Mouse (Mus musculus) cerebellum, adult 2 months (tissue): ENCODE data around the gene Plcb1. TPM values are rescaled to one million over a fixed set of nuclear protein-coding genes. Genes with fewer than 3 reads are reported as not detected.
A peak's percentile ranks its signal among the peaks of the same experiment; 100 is the strongest.

ENCODE experiments used
- DNase-seq, 2 experiments: peaks; one replicate each; pipeline ENCODE4 v3.0.0; 2021
- H3K27ac ChIP-seq: fragments of 200-500 bp; 2 replicates; pipeline ENCODE4 v1.5.1; 2012; ENCODE audit warnings: low read length, control low read depth, inconsistent platforms; ENCODE audit not compliant: insufficient read depth
- H3K27me3 ChIP-seq: fragments of 200-500 bp; 2 replicates; pipeline ENCODE4 v1.6.1; 2012; ENCODE audit warnings: inconsistent platforms, mild to moderate bottlenecking, low read length, moderate library complexity; ENCODE audit not compliant: control insufficient read depth, insufficient read depth
- H3K4me1 ChIP-seq: fragments of 200-500 bp; 2 replicates; pipeline ENCODE4 v1.6.1; 2011; ENCODE audit warnings: low read length; ENCODE audit not compliant: control insufficient read depth, insufficient read depth
- H3K4me3 ChIP-seq: fragments of 200-500 bp; replicated peaks from 2 replicates; pipeline ENCODE3; 2011; ENCODE audit warnings: mild to moderate bottlenecking, low read depth, low read length, control low read depth; ENCODE audit not compliant: insufficient read depth
- CTCF ChIP-seq: fragments of 200-500 bp; IDR thresholded peaks from 2 replicates; pipeline ENCODE4 v1.5.1; 2011; ENCODE audit warnings: low read depth, mild to moderate bottlenecking, control low read depth, low read length, moderate library complexity, borderline replicate concordance; ENCODE audit not compliant: insufficient read depth
- POLR2A ChIP-seq: fragments of 200-500 bp; IDR thresholded peaks from 2 replicates; pipeline ENCODE4 v1.6.1; 2011; ENCODE audit warnings: low read length, control low read depth, borderline replicate concordance; ENCODE audit not compliant: insufficient read depth
- WGBS: fragments of 180-500 bp; shearing (Covaris S2); methylation state at CpG from one replicate; pipeline ENCODE4 v1.1.7; 2018; 5-methylcytosine and 5-hydroxymethylcytosine counted together
- polyA plus RNA-seq: library from polyadenylated mRNA; depleted of rRNA; stranded (reverse); fragments of >200 nt; gene quantifications from 2 replicates; pipeline ENCODE4 v1.2.3, GENCODE M21; 2012

Plcb1 gene
- polyA plus RNA-seq, 1 experiment, result 18.5 TPM

DNA sequence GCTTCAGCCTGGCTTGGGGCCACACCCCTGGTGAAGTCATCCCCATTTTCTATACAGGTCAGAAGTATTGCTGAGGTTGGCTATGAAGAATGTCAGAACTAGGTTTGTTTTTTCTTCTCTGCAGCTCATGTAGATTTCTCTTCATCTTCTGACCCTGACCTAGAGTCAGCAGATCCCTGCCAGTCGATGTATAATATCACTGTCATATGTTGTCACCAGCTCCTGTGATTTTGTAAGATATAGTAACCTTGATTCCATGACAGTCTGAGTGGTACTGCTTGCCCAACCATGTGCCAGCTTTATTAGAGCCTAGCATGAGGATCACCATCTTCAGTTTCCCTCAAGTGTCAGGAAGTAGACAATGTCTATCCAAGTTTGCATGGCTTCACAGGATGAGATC, 233.7 kb downstream of the Plcb1 start:
- no peak overlapping the region for H3K4me3 ChIP-seq
- H3K4me1 ChIP-seq, result no peaks in the 10 kb centered on the region
- TF ChIP-seq POLR2A (no peak), CTCF (no peak)
- H3K27me3 ChIP-seq, result no peaks in the 10 kb centered on the region
- WGBS, result 91% methylated on average over 1 of the region's 1 CpGs
- H3K27ac ChIP-seq, result no peak overlapping the region
- DNase-seq, result no peak

DNA sequence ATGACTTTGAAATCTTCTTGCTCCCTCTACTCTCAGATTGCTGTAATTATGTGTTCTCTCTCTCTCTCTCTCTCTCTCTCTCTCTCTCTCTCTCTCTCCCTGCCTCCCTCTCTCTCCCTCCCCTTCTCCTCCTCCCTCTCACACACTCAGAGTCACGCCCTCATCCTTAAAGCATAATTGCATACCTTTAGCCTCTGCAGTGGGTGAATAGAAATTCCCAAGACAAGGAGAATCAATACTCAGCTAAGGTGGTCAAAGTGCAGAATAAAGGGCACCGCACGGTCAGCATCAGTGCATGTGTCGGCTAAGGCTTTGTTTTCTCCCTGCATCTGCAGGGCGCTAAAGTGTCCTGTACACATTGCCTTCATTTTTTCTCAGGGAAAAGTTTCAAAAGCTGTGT, 243.4 kb downstream of the Plcb1 start:
- WGBS, result 75% methylated on average over 5 of the region's 5 CpGs
- no peak for TF ChIP-seq POLR2A
- TF ChIP-seq CTCF, result no peak
- Histone ChIP-seq H3K4me1 (peaks cover 3% of the 10 kb centered on the region; the same call in 1 of the 2 replicates), H3K27me3 (no peaks in the 10 kb centered on the region), H3K27ac (no peak overlapping the region), H3K4me3 (no peak overlapping the region)
- DNase-seq, result no peak

DNA sequence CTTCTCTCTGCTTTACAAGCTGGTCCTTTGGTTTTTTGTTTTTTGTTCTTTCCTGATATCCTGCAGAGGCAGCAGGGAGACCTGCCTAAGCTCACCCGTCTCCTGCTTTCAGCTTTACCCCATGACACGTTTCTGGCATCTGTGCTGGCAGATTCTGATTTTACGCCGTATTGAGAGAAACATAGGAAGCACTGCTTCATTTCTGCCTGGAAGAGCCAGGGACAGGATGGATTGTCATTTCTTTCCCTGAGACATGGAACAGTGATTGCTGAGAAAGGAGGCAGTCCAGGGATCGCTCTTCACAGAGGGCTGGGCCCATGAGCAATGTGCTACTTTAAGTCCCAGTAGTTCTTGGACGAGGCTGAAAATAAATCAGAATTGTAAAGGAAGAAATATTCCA, 243.8 kb downstream of the Plcb1 start:
- H3K27me3 ChIP-seq, result no peaks in the 10 kb centered on the region
- TF ChIP-seq CTCF, result no peak
- no peak for TF ChIP-seq POLR2A
- WGBS, result 30% methylated on average over 6 of the region's 6 CpGs
- H3K4me3 ChIP-seq, result no peak overlapping the region
- H3K27ac ChIP-seq, result no peak overlapping the region
- peaks cover 3% of the 10 kb centered on the region; the same call in 1 of the 2 replicates for H3K4me1 ChIP-seq
- DNase-seq, result peak; percentile 25 to 36

DNA sequence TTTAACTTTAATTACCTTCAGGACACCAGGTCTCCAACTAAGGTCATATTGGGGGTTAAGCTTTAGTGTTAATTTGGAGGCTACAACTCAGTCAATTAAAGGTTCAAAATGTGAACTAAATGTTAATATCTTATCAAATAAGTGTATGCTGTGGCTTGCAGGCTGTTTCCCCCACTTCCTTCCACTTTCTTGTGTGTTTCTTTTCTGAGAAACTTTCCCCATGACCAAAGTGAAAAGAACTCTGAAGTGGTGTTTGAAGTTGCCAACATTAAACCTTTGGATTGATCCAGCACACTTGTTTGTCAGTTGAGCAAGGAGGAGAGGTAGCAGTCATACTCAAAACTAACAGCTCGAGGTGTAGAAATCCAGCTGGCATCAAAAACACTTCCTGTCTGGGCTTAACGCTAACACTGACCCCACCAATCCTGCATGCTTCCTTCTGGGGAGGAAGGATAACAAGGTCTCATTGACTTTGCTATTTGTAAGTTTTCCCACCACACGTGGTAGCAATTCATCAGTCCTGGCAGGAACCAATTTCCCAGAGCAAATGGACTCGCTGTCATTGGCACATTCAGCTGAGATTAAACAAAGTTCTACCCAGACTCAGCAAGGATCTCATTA, 249.9 kb downstream of the Plcb1 start:
- H3K27me3 ChIP-seq, result no peaks in the 10 kb centered on the region

DNA sequence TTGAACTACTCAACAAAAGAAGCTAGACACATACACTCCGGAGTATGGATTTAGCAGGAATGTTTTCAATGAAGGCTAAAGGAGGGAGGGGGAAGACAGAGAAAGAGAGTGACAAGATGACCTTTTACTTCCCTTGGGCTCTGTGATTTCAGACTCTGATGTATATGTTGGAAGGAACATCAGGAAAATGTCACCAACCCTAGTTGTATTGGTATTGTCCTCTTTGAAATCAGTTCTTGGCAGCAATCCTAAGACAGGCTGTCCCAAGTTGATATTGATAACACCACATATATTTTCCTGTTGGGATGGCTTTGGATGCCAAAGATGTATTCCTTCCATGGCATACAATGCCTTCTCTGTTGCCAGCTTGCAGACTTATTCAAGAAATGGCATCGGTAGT, 262.9 kb downstream of the Plcb1 start:
- Histone ChIP-seq H3K27ac (no peak overlapping the region), H3K27me3 (no peaks in the 10 kb centered on the region), H3K4me3 (no peak overlapping the region), H3K4me1 (no peaks in the 10 kb centered on the region)
- no peak for DNase-seq
- TF ChIP-seq CTCF, result no peak
- TF ChIP-seq POLR2A, result no peak
- 80% methylated on average over 2 of the region's 2 CpGs for WGBS

More for the DNA sequence above, 249.9 kb downstream of the Plcb1 start:
- Histone ChIP-seq H3K4me3 (no peak overlapping the region), H3K4me1 (no peaks in the 10 kb centered on the region), H3K27ac (no peak overlapping the region)
- no peak for DNase-seq
- TF ChIP-seq CTCF, result no peak
- TF ChIP-seq POLR2A, result no peak
- WGBS, result 44% methylated on average over 4 of the region's 4 CpGs

DNA sequence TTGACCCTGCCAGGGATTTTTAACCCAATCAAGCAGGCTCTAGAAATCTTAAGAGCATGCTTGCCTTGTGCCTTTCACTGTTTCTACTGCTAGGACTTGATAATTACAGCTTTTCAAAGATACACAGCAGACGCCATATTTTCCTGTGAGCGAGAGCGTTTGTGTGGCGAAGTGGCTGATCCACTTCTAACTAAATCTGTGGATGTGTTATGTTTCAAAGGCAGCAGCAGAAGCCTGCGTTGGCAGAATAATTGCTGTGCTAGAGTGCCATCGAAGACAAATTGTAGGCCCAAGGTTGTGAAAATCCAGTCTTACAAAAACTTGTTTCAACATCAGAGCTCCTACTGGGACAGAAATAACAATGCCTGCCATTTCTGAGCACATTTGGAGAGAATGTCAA, 263.4 kb downstream of the Plcb1 start:
- no peak overlapping the region for H3K27ac ChIP-seq
- 88% methylated on average over 6 of the region's 6 CpGs for WGBS

DNA sequence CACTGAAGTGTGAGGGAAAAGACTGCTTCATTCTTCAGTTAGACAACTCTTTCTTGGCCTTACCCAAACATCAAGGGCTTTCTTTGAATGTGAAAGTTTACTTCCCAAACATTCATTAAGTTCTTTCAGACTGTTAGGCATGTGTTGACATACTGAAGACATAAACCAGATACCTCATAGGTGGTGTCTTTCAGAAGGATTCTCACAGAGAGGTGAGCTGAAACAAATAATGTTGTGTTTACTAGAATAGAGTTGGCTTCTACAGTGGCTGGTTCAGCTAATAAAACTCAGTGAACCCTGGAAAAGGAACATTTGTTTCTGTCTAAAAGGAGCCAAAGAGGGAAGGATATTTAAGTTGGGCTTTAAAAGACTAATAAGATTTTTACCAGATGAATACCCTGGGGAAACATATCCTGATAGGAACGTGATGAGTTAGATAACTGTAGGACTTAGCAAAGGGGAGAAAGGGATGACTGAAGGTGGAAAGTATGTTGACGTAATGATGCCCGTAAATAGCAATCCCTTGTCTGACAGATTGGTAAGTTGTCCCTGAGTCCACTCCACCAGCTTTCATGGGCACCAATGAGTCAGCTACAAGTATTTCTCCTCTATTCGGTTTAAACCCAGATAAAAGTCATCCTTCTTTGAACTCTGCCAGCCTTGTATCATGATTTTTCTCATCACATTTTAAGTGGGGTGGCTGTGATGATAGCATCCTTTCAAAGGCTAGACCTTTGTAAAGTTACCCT, 265.8 kb downstream of the Plcb1 start:
- Histone ChIP-seq H3K4me1 (no peaks in the 10 kb centered on the region), H3K27ac (no peak overlapping the region), H3K27me3 (no peaks in the 10 kb centered on the region), H3K4me3 (no peak overlapping the region)
- DNase-seq, result no peak
- 96% methylated on average over 4 of the region's 4 CpGs for WGBS
- TF ChIP-seq POLR2A (no peak), CTCF (no peak)

More for the DNA sequence above, 263.4 kb downstream of the Plcb1 start:
- DNase-seq, result no peak
- no peak for TF ChIP-seq POLR2A
- no peak for TF ChIP-seq CTCF
- Histone ChIP-seq H3K27me3 (no peaks in the 10 kb centered on the region), H3K4me1 (no peaks in the 10 kb centered on the region), H3K4me3 (no peak overlapping the region)

DNA sequence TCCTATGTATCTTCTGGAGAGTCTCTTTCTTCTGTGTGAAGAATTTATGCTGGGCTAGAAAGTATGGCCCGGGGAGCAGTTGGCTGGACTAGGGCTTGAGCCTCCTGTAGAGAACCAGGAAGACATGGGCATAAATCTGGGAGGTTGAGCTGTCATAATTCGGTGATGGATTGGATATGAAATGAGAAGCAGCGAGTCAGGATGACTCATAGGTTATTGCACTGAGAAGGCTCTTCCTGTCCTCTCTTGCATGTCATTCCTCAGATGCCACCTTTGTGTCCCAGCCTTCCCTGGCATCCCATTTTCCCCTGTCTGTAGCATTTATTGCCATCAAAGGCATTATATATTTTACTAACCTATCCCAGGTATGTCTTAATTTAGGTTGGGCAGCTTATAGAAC, 267.5 kb downstream of the Plcb1 start:
- H3K27me3 ChIP-seq, result no peaks in the 10 kb centered on the region
- 56% methylated on average over 3 of the region's 3 CpGs for WGBS
- no peak overlapping the region for H3K27ac ChIP-seq
- no peaks in the 10 kb centered on the region for H3K4me1 ChIP-seq
- no peak for DNase-seq
- TF ChIP-seq POLR2A, result no peak
- TF ChIP-seq CTCF, result no peak
- no peak overlapping the region for H3K4me3 ChIP-seq
